Mouse (Mus musculus): Measurements from ENCODE around the gene Ankrd52. TPM values are rescaled to one million over a fixed set of nuclear protein-coding genes. Genes with fewer than 3 reads are reported as not detected.

Ankrd52 gene
- polyA plus RNA-seq, 1 experiment from 2014 or later: 6.8 TPM

DNA sequence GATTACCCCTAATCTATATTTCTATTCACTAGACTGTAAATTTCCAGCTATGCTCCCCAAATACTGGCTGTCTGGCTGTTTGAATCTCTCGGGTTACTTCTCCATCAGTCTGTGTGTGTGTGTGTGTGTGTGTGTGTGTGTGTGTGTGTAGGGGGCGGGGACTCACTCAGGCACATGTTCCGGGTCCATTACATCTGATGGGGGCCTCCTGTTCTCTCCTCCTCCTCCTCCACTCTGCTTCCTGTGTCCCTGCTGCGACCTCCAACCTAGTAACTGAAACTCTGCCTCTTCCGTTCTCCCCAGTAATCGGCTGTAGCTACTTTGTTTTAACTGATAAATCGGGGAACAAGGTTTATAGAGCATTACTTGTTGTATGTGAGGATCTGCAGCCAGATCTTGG lies 47.7 kb downstream of the Ankrd52 start:
- Histone ChIP-seq H3K4me3 (no peak overlapping the region), H3K27ac (no peak overlapping the region), H3K27me3 (no peaks in the 10 kb centered on the region), H3K9ac (no peak overlapping the region), H3K36me3 (peaks cover 40% of the 10 kb centered on the region), H3K4me1 (replicated peaks) (no peaks in the 10 kb centered on the region), H3K4me2 (no peak overlapping the region), H3K9me3 (replicated peaks) (no peaks in the 10 kb centered on the region)
- ATAC-seq (replicated peaks; ENCODE audit: insufficient number of reproducible peaks, insufficient read depth, low FRiP score, low read depth): no peak
- WGBS: 29% methylated on average over 7 of the region's 7 CpGs

DNA sequence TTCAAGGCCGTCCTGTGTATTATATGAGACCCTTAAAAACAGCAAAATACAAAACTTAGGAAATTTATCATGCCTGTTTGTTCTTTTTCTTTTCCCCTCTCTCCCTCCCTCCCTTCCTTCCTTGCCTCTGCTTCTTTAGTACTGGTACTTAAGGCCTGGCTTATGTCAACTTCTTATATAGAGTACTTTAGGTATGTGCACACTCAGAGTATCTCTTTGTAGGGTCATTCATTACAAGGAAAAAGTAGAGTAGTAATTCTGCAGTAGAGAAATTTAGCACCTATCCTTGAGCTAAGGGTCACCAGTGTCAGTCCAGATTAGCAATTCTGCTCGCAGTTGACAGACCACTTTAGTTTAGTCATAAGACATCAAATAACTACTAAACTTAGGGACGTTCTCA lies 48.3 kb downstream of the Ankrd52 start:
- H3K27me3 ChIP-seq: no peaks in the 10 kb centered on the region
- no peak for ATAC-seq (replicated peaks; ENCODE audit: insufficient number of reproducible peaks, insufficient read depth, low FRiP score, low read depth)
- H3K27ac ChIP-seq: no peak overlapping the region
- no peak overlapping the region for H3K4me3 ChIP-seq
- no peak overlapping the region for H3K4me2 ChIP-seq
- H3K36me3 ChIP-seq: peaks cover 41% of the 10 kb centered on the region
- WGBS: 75% methylated on average over 3 of the region's 3 CpGs
- no peak overlapping the region for H3K9ac ChIP-seq
- H3K4me1 ChIP-seq (replicated peaks): no peaks in the 10 kb centered on the region
- no peaks in the 10 kb centered on the region for H3K9me3 ChIP-seq (replicated peaks)

DNA sequence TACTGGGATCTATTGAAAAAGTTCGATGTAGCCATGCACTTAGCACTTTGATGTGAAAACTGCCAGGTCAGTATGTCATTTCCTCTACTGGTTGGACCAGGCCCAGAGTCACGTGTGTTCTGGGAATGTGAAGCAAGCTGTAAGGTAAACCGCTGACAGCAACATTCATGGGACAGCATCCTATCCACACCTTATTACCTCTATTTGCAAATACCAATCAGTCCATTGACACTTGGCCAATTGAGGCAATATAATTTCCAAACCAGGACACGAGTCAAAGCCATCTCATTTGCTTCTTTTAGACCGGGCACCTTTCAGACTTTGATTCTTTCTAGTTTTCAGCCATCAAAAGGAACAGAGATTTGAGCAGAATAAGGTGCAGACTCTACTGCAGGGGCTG lies 52.1 kb downstream of the Ankrd52 start:
- peaks cover 34% of the 10 kb centered on the region for H3K36me3 ChIP-seq
- 84% methylated on average over 5 of the region's 5 CpGs for WGBS
- no peaks in the 10 kb centered on the region for H3K9me3 ChIP-seq (replicated peaks)
- H3K4me2 ChIP-seq: no peak overlapping the region
- no peak overlapping the region for H3K27ac ChIP-seq
- no peaks in the 10 kb centered on the region for H3K4me1 ChIP-seq (replicated peaks)
- no peak for ATAC-seq (replicated peaks; ENCODE audit: insufficient number of reproducible peaks, insufficient read depth, low FRiP score, low read depth)
- H3K27me3 ChIP-seq: no peaks in the 10 kb centered on the region
- no peak overlapping the region for H3K9ac ChIP-seq
- H3K4me3 ChIP-seq: no peak overlapping the region

DNA sequence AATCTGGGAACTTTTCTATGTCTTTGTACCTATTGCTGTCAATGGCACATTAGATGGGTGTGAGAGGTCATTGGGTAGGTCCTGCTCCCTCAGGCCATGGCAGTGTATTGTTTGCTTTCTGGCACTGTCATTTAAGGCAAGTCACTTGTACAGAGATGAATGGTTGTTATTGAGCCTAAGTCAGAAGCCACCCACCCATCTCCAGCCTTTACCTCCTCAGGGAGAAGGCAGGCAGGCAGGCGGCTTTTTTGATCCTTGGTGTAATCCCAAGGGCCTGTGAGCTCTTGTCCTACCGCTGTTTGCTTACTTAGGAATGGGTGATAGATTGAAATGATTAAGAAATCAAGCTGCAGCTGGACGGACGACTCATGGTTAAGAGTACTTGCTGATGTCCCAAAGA lies 52.5 kb downstream of the Ankrd52 start:
- Histone ChIP-seq H3K4me1 (replicated peaks) (peaks cover under 1% of the 10 kb centered on the region; the same call in 1 of the 2 replicates), H3K9me3 (replicated peaks) (no peaks in the 10 kb centered on the region), H3K36me3 (peaks cover 36% of the 10 kb centered on the region), H3K4me3 (no peak overlapping the region), H3K4me2 (no peak overlapping the region), H3K9ac (no peak overlapping the region), H3K27ac (no peak overlapping the region), H3K27me3 (no peaks in the 10 kb centered on the region)
- ATAC-seq (replicated peaks; ENCODE audit: insufficient number of reproducible peaks, insufficient read depth, low FRiP score, low read depth): no peak
- whole genome bisulfite sequencing: 81% methylated on average over 4 of the region's 4 CpGs

DNA sequence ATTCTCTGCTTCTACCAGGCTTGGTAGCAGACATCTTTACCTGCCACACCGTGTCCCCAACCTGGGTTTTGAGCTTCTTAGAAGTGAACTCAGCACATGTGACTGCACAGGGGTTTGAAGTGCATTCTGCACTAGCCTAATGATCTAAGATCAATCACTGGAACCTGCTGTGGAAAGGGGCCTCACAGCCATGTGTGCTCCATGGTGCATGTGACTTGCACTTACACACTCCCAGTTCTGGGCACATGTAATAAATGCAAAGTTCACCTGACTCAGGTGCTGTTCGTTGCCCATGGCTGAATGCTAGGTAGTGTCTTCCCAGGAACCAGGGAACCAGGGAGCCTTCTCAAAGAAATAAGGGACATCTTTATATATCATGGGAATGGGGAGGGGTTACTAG lies 56.5 kb downstream of the Ankrd52 start:
- Histone ChIP-seq H3K27ac (no peak overlapping the region), H3K36me3 (peaks cover 62% of the 10 kb centered on the region), H3K27me3 (no peaks in the 10 kb centered on the region), H3K4me1 (replicated peaks) (peaks cover 17% of the 10 kb centered on the region), H3K4me3 (no peak overlapping the region), H3K9ac (no peak overlapping the region), H3K9me3 (replicated peaks) (no peaks in the 10 kb centered on the region), H3K4me2 (no peak overlapping the region)
- ATAC-seq (replicated peaks; ENCODE audit: insufficient number of reproducible peaks, insufficient read depth, low FRiP score, low read depth): no peak
- 92% methylated on average over 2 of the region's 2 CpGs for WGBS

DNA sequence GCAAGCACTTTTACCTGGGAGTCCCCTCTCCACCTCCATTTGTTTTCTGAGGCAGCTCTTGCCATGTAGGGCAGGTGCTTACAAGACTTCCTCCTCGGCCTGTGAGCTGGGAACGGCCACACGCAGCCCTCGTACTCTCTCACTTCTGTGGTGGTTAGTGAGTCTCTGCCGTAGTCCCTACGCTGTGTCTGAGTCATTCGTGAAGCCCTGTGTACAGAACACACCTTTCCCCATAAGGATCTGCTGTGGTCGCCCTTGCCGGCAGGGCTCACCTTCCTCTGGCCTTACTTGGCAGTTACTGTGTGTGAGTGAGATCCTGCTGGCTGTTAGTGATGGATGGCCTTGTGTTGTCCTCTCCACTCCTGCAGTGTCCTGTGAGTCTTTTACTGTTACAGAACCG lies 57.8 kb downstream of the Ankrd52 start:
- H3K9ac ChIP-seq: no peak overlapping the region
- peaks cover 63% of the 10 kb centered on the region for H3K36me3 ChIP-seq
- peak overlapping the region; percentile 59 for H3K27ac ChIP-seq
- peaks cover 20% of the 10 kb centered on the region for H3K4me1 ChIP-seq (replicated peaks)
- no peaks in the 10 kb centered on the region for H3K27me3 ChIP-seq
- ATAC-seq (replicated peaks; ENCODE audit: insufficient number of reproducible peaks, insufficient read depth, low FRiP score, low read depth): no peak
- H3K4me3 ChIP-seq: no peak overlapping the region
- 77% methylated on average over 10 of the region's 10 CpGs for WGBS
- H3K4me2 ChIP-seq: no peak overlapping the region
- H3K9me3 ChIP-seq (replicated peaks): no peaks in the 10 kb centered on the region

DNA sequence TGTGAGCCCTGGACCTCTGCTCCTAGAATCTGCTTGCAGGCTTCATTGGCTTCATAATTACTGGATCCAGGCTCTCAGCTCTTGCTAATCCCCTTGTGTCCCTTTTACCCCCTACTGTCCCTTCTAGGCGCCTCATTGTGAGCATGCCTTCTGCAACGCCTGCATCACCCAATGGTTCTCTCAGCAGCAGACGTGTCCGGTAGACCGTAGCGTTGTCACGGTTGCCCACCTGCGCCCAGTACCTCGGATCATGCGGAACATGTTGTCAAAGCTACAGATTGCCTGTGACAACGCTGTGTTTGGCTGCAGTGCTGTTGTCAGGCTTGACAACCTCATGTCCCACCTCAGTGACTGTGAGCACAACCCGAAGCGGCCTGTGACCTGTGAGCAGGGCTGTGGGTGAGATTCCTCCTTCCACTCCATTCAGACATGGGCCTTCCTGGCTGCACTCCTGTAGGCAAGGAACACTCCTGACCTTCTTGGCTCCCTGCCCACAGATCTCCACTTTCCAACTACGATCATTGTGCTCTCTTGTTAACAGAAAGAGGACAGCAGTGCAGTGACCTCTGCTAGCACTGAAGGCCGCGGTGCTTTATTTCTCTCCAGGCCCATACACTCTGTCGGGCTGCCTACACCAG lies 58.4 kb downstream of the Ankrd52 start:
- H3K4me3 ChIP-seq: no peak overlapping the region
- ATAC-seq (replicated peaks; ENCODE audit: insufficient number of reproducible peaks, insufficient read depth, low FRiP score, low read depth): peak; percentile 49; the same call in 1 of the 2 replicates
- H3K9me3 ChIP-seq (replicated peaks): no peaks in the 10 kb centered on the region
- peaks cover 20% of the 10 kb centered on the region for H3K4me1 ChIP-seq (replicated peaks)
- H3K4me2 ChIP-seq: no peak overlapping the region
- peak overlapping the region; percentile 59 for H3K27ac ChIP-seq
- peaks cover 62% of the 10 kb centered on the region for H3K36me3 ChIP-seq
- no peak overlapping the region for H3K9ac ChIP-seq
- 69% methylated on average over 17 of the region's 17 CpGs for WGBS
- H3K27me3 ChIP-seq: no peaks in the 10 kb centered on the region

DNA sequence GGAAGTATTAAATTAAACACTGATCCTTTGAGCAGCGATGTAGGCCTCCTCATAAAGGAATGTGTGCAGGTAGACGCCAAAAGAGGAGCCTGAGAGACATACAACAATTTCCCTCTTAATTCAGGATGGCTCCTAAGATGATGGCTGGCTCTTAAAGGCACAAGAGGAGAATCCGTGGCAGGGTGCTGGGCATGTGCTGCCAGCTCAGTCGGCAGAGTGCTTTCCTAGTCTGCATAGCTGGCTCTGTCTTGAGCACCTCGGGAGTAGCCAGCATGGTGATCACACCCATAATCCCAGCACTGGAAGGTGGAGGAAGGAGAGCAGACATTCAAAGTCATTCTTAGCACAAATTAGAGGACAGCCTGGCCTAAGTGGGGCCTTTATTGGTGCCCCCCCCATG lies 59.0 kb downstream of the Ankrd52 start:
- Histone ChIP-seq H3K4me3 (no peak overlapping the region), H3K9me3 (replicated peaks) (no peaks in the 10 kb centered on the region), H3K4me2 (no peak overlapping the region), H3K27me3 (no peaks in the 10 kb centered on the region), H3K4me1 (replicated peaks) (peaks cover 20% of the 10 kb centered on the region), H3K27ac (peak overlapping the region; percentile 59), H3K36me3 (peaks cover 58% of the 10 kb centered on the region), H3K9ac (no peak overlapping the region)
- ATAC-seq (replicated peaks; ENCODE audit: insufficient number of reproducible peaks, insufficient read depth, low FRiP score, low read depth): no peak
- WGBS: 77% methylated on average over 5 of the region's 5 CpGs

DNA sequence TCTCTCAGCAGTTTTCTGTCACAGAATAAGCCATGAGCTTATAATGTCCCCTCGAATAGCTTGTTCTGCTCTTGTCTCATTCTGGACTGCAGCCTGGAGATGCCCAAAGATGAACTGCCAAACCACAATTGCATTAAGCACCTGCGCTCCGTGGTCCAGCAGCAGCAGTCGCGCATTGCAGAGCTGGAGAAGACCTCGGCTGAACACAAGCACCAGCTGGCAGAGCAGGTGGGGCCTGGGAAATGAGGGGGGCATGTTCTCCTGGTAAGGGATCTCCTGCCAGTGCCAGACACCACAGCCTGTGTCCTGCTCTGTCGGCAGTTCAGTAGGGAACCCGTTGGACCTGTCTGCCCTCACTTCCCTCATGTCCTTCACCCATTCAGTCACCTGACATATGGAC lies 59.5 kb downstream of the Ankrd52 start:
- H3K4me1 ChIP-seq (replicated peaks): peaks cover 20% of the 10 kb centered on the region
- H3K4me2 ChIP-seq: no peak overlapping the region
- H3K4me3 ChIP-seq: no peak overlapping the region
- 92% methylated on average over 8 of the region's 8 CpGs for WGBS
- H3K27ac ChIP-seq: no peak overlapping the region
- peaks cover 54% of the 10 kb centered on the region for H3K36me3 ChIP-seq
- no peak for ATAC-seq (replicated peaks; ENCODE audit: insufficient number of reproducible peaks, insufficient read depth, low FRiP score, low read depth)
- H3K9me3 ChIP-seq (replicated peaks): no peaks in the 10 kb centered on the region
- H3K27me3 ChIP-seq: no peaks in the 10 kb centered on the region
- H3K9ac ChIP-seq: no peak overlapping the region

DNA sequence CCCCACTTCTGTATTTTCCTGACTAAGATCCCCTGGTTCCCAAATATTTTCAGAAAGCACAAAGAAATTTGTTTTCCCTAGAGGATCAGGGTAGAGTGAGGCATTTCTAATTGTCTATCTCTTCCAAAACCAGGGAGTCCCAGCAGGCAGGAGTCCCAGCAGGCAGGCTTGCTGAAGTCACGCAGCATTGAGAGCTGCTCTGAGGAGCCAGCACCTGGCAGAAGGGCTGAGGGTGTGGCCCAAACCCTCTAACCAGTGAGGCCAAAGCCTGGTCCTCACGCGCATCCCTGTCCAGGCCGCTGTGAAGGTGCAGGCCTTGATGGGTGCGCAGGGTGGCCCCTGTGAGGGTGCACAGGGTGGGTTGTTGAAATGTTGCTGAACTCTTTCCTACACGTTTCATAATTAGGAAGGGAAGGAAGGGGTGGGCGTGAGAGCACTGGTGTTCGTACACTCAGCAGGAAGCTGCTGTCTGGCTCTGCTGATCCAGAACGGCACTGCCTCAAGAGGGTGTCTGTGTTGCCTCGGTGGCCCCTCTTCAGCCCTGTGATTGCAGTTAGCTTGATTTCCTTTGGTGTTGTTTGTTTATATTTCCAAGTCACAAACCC lies 61.9 kb downstream of the Ankrd52 start:
- Histone ChIP-seq H3K27me3 (no peaks in the 10 kb centered on the region), H3K9me3 (replicated peaks) (no peaks in the 10 kb centered on the region), H3K36me3 (peaks cover 50% of the 10 kb centered on the region), H3K27ac (0 out of 2 replicates have a peak overlapping the region, but pooled peaks have one; percentile 37), H3K4me2 (no peak overlapping the region), H3K9ac (no peak overlapping the region), H3K4me3 (no peak overlapping the region), H3K4me1 (replicated peaks) (peaks cover 20% of the 10 kb centered on the region)
- 64% methylated on average over 10 of the region's 10 CpGs for WGBS
- no peak for ATAC-seq (replicated peaks; ENCODE audit: insufficient number of reproducible peaks, insufficient read depth, low FRiP score, low read depth)

DNA sequence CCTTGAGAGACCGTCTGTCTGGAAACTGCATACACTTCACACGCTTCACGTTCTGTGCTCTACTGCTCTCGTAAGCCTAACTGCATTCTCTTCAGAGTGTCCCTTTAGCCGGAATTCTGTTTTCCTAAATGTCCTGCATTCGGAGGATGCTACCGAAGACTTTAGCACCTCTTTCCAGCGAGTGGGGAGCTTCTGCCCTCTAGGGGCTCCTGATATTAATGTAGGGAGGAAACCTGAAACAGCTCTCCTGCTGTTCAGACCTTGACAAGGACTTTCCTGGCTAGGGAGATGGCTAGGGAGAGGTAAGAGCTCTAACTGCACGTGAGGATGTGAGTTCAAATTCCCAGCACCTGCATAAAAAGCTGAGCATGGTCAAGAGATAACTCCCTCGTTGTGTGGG lies 63.5 kb downstream of the Ankrd52 start:
- no peak for ATAC-seq (replicated peaks; ENCODE audit: insufficient number of reproducible peaks, insufficient read depth, low FRiP score, low read depth)
- Histone ChIP-seq H3K9me3 (replicated peaks) (no peaks in the 10 kb centered on the region), H3K27me3 (no peaks in the 10 kb centered on the region), H3K4me2 (no peak overlapping the region), H3K4me1 (replicated peaks) (peaks cover 11% of the 10 kb centered on the region), H3K27ac (no peak overlapping the region), H3K4me3 (no peak overlapping the region), H3K9ac (no peak overlapping the region), H3K36me3 (peaks cover 46% of the 10 kb centered on the region)
- WGBS: 55% methylated on average over 10 of the region's 10 CpGs
